In the genomic region with DNA sequence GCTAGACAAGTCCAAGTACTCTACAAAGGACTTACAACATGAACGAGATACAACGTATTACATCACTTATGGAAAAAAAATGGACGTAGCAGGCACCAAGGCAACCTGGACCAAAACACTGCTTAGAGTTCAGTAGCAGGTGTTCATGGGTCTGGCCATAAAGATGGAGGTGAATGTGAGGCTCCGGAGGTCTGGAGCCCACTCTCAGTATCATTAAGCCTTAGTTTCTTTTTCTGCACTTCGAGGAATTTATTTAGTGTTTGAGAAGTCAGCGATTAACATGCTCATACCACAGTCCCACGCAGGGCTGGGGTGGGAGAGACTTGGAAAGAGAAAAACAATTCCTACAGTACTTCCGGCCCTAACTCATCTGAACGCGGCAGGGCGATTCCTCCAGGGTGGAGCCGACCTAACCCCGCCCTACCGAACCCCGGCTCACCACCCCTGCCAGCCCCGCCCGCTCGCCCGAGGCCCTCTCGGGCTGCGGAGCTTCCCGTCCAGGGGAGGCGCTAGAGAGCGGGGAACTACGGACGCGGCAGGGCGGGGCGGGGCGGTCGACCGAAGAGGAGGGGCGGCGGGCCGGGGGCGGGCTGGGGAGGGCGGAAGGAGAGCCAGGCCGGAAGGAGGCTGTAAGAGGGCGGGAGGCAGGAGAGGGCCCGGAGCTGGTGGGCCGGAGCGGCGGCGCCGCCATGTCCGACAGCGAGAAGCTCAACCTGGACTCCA, we compare ENCODE assay signal across 7 mouse cellular contexts. TPM values are rescaled to one million over a fixed set of nuclear protein-coding genes. Genes with fewer than 3 reads are reported as not detected.
DNase-seq lines count a peak whose midpoint lies in the region; ATAC-seq and TF ChIP-seq lines count a peak whose summit lies in the region.

A gene (plus strand): TSS at position 538 of the 723 bp plus-strand sequence.

- peak within 1 kb of the TSS; percentile 75 for H3K4me2 ChIP-seq in intestine, postnatal 0 days (replicated peaks; ENCODE audit: low read depth)
- peak within 1 kb of the TSS; percentile 98 for H3K4me2 ChIP-seq in midbrain, embryonic 13.5 days (replicated peaks)

- TF ChIP-seq CTCF in intestine, postnatal 0 days (IDR thresholded peaks at IDR 0.05; ENCODE audit: low read depth): peak; percentile 85

- peak; percentile 93 for ATAC-seq in intestine, postnatal 0 days
- ATAC-seq in midbrain, embryonic 13.5 days: peak; percentile 93

- H3K27ac ChIP-seq in embryonic facial prominence, embryonic 10.5 days (replicated peaks): peak within 1 kb of the TSS; percentile 97
- peak within 1 kb of the TSS; percentile 94 for H3K27ac ChIP-seq in intestine, postnatal 0 days (ENCODE audit: low read depth, low read length)
- peak within 1 kb of the TSS; percentile 98 for H3K27ac ChIP-seq in limb, embryonic 10.5 days
- peak within 1 kb of the TSS; percentile 91 for H3K27ac ChIP-seq in midbrain, embryonic 13.5 days

- H3K4me1 ChIP-seq in embryonic facial prominence, embryonic 10.5 days: peaks cover 45% of the 10 kb centered on the region
- H3K4me1 ChIP-seq in intestine, postnatal 0 days (replicated peaks; ENCODE audit: control insufficient read depth, insufficient read depth, low read length): peaks cover 9% of the 10 kb centered on the region
- peaks cover 54% of the 10 kb centered on the region for H3K4me1 ChIP-seq in limb, embryonic 10.5 days
- H3K4me1 ChIP-seq in midbrain, embryonic 13.5 days (replicated peaks): peaks cover 20% of the 10 kb centered on the region

- H3K9me3 ChIP-seq in embryonic facial prominence, embryonic 10.5 days: no peaks in the 10 kb centered on the region
- no peaks in the 10 kb centered on the region for H3K9me3 ChIP-seq in intestine, postnatal 0 days (ENCODE audit: control insufficient read depth)
- no peaks in the 10 kb centered on the region for H3K9me3 ChIP-seq in limb, embryonic 10.5 days (replicated peaks)
- H3K9me3 ChIP-seq in midbrain, embryonic 13.5 days: no peaks in the 10 kb centered on the region

- no peaks in the 10 kb centered on the region; the same call in 1 of the 2 replicates for H3K27me3 ChIP-seq in embryonic facial prominence, embryonic 10.5 days (replicated peaks; ENCODE audit: low read depth, poor library complexity, severe bottlenecking)
- no peaks in the 10 kb centered on the region for H3K27me3 ChIP-seq in intestine, postnatal 0 days (replicated peaks; ENCODE audit: control insufficient read depth, insufficient read depth, low read length)
- no peaks in the 10 kb centered on the region for H3K27me3 ChIP-seq in limb, embryonic 10.5 days (ENCODE audit: low read depth, poor library complexity, severe bottlenecking)
- no peaks in the 10 kb centered on the region for H3K27me3 ChIP-seq in midbrain, embryonic 13.5 days

- H3K4me3 ChIP-seq in embryonic facial prominence, embryonic 10.5 days: peak within 1 kb of the TSS; percentile 97
- peak within 1 kb of the TSS; percentile 93 for H3K4me3 ChIP-seq in intestine, postnatal 0 days (ENCODE audit: low read depth, low read length)
- peak within 1 kb of the TSS; percentile 97 for H3K4me3 ChIP-seq in limb, embryonic 10.5 days
- H3K4me3 ChIP-seq in midbrain, embryonic 13.5 days (replicated peaks): peak within 1 kb of the TSS; percentile 97

- peaks cover 38% of the 10 kb centered on the region for H3K36me3 ChIP-seq in embryonic facial prominence, embryonic 10.5 days (replicated peaks)
- peaks cover 28% of the 10 kb centered on the region for H3K36me3 ChIP-seq in intestine, postnatal 0 days (ENCODE audit: control insufficient read depth, insufficient read depth)
- peaks cover 42% of the 10 kb centered on the region for H3K36me3 ChIP-seq in limb, embryonic 10.5 days
- peaks cover 35% of the 10 kb centered on the region for H3K36me3 ChIP-seq in midbrain, embryonic 13.5 days

- peak within 1 kb of the TSS; percentile 92 for H3K9ac ChIP-seq in intestine, postnatal 0 days (ENCODE audit: low read depth, low read length)
- peak within 1 kb of the TSS; percentile 96 for H3K9ac ChIP-seq in midbrain, embryonic 13.5 days (replicated peaks)

- WGBS in embryonic facial prominence, embryonic 10.5 days: 6% methylated on average over 47 of the region's 47 CpGs
- under 1% methylated on average over 46 of the region's 47 CpGs for WGBS in intestine, postnatal 0 days
- WGBS in limb, embryonic 10.5 days: 7% methylated on average over 40 of the region's 47 CpGs
- 8% methylated on average over 46 of the region's 47 CpGs for WGBS in midbrain, embryonic 13.5 days

- peak; percentile 99 for DNase-seq in adrenal gland, postnatal 10 days
- peak; percentile 99 for DNase-seq in embryonic facial prominence, embryonic 10.5 days (ENCODE audit: low spot score)
- no peak for DNase-seq in gonadal fat pad, adult 2 months (ENCODE audit: low read depth)
- DNase-seq in limb, embryonic 10.5 days (ENCODE audit: low spot score): peak; percentile 99
- DNase-seq in spleen, adult 12 weeks (ENCODE audit: low spot score): peak; percentile 97

RNA-seq across cellular contexts. Expression of the gene that starts here (rescaled TPM):
- 100 to 1,000 TPM; 411 to 414 TPM for total RNA-seq in adrenal gland, postnatal 10 days (2021)
- 1,000 and 1,025 TPM in 2 replicates for polyA plus RNA-seq in embryonic facial prominence, embryonic 10.5 days (2016; fragmentation: Nextera tagmentation; extraction: Ambion mirVana)
- 570 and 585 TPM in 2 replicates for polyA plus RNA-seq in gonadal fat pad, adult 2 months (2012; rRNA removed)
- polyA plus RNA-seq in intestine, postnatal 0 days (2015; fragmentation: Nextera tagmentation; extraction: Ambion mirVana): 370 and 382 TPM in 2 replicates
- polyA plus RNA-seq in limb, embryonic 10.5 days (2016; fragmentation: Nextera tagmentation; extraction: Ambion mirVana): 1,070 and 1,129 TPM in 2 replicates
- 636 and 651 TPM in 2 replicates for polyA plus RNA-seq in midbrain, embryonic 13.5 days (2015; fragmentation: Nextera tagmentation; extraction: Ambion mirVana)
